Mouse (Mus musculus) gastrocnemius, postnatal 36 days (tissue): ENCODE data around the gene Ip6k1. TPM values are rescaled to one million over a fixed set of nuclear protein-coding genes. Genes with fewer than 3 reads are reported as not detected.

Source experiments
- DNase-seq, 2 experiments: peaks; one replicate each; pipeline ENCODE4 v3.0.0; 2022
- intact Hi-C: fragments of 180-260 bp; cut with DNase I; formaldehyde crosslinking; loops from one replicate; pipeline ENCODE4 v1.15.1; 2025
- total RNA-seq, 2 experiments: library from RNA; stranded (reverse); gene quantifications; 2 replicates each; pipeline ENCODE4 v1.2.3; 2021

Ip6k1 gene
- total RNA-seq, 2 experiments from 2014 or later = 19.1 to 20.3 TPM

DNA sequence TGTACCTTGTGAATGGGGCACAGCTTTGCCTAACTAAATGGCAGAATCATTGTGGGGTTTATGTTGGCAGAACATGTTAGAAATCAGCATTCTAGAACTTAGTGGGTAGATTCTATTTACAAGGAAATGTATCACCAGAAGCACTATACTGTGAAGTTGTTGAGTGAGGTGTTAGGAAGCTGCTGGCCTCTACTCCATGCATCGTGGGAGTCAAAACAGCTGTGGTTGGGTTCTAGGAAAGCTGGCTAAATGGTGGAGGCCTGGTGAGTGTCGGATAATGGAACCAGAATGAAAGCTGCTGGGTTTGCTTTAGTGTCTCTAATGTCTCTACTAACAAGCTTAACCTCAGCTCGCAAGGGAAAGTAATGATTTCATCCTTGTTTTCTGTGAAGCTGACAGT, 14.8 kb downstream of the Ip6k1 start:
- intact Hi-C loops = no loop called here
- no peak for DNase-seq

DNA sequence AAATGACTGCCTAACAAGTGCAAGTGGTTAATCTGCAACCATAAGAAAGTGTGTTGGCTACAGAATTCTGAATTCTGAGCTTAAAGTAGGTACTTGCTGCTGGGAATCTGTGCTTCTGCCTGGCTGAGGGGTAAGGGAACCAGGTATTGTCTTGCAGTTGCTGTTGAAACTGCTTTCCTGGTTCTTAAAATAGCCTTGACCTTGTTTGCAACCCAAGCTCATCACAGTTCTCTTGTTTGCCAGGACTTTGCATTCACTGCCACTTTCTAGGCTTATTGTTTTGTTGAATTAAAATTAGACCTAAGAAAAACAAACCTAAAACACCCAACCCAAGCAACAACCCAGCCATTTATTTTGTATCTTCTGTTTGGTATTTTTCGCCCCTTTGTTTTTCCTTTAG, 18.4 kb downstream of the Ip6k1 start:
- no peak for DNase-seq
- intact Hi-C loops = no loop called here

DNA sequence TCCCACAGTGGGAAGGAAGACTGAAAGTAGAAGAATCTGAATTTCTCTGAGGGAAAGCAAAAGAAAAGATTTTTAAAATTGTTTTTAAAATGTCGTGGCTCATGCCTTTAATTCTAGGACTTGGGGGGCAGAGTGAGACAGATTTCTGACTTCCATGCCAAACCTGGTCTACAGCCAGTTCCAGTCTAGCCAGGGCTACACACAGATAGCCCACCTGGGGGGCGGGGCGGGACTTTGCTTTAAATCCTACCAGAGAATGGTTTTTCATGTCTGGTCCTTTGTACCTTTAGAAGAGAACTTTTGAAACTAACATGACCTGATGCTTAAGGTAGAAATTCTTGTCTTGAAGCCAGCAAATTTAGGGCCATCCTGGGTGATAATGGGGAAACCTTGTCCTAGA, 20.9 kb downstream of the Ip6k1 start:
- intact Hi-C loops = no loop called here
- no peak for DNase-seq

DNA sequence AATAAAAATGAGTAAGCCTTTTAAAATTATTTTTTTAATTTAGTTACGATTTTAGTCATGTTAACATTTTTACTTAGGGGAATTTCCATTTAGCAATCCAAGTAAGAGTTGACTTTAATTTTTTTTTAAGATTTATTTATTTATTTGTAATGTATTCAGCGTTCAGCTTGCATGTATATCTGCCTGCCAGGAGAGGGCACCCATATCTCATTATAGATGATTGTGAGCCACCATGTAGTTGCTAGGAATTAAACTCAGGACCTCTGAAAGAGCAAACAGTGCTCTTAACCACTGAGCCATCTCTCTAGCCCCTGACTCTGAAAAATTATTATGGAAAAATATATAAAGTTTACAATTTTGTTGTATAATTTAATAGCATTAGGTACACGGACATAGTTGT, 24.3 kb downstream of the Ip6k1 start:
- no peak for DNase-seq
- intact Hi-C loops = no loop called here

DNA sequence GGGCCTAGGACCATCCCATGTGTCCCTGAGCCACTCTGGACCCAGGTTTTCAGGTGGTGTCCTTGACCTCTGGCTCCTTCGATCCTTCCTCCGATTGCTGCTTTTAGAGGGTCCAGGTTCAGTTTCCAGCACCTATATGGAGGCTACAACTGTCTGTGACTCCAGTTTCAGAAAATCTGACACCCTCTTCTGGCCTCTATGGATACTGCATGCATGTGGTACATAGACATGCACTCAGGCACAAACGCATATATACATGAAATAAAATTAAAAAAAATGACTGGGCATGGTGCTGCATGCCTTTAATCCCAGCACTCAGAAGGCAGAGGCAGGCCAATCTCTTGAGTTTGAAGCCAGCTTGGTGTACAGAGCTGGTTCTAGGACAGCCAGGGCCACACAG, 25.6 kb downstream of the Ip6k1 start:
- no peak for DNase-seq
- intact Hi-C loops = no loop called here

DNA sequence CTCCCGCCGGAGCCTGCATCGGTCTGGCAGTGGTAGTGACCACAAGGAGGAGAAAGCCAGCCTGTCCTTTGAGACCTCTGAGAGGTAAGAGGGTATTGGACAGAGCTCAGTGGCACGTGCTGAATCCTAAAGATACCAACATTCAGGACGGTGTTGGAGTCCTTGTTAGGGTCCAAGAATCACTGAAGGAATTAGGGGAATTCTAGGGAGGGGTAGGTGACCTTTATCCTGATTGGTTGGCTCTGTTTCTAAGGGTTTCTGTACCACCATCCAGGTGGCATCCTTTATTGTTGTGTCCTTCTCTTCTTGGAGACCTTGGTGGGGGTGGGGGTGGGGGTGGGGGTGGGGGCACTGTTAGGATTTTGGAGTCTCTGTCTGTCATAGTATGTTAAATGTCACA, 29.8 kb downstream of the Ip6k1 start:
- intact Hi-C loops = no loop called here
- no peak for DNase-seq

DNA sequence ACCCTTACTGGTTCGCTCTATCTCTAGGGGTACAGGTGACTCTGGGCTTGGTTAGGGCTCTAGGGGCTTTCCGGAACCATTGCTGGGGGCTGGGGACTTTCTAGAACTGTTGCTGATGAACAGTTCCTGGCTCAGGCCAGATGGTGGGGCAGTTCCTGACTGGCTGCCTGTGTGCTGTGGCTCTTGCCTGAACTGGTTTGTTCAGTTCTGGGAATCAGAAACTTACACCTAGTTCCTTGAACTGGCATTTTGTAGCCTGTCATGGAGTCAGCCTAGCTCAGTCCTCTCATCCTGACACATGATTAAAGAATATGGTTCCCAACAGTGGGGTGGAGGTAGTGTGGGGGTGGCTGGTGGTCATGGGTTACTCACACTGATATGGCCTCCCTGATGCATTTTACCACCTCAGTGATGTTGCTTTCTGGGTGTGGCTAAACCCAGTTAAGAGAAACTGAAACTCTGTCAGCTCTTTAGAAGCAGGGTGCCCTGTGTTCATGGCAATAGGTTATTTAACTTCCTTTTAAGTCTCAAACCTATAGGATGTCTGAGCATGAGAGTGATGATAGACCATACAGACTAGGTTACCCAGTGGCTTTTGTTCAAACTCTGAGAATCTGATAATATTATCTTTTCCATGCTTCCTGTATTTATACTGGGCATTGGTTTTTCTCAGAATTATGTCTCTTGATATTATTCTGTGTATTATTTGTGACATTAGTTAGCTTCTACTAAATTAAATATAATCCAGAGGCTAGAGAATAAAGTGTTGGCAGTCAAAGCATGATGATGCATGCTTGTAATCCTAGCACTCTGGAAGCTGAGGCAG, 33.2 kb downstream of the Ip6k1 start:
- DNase-seq = no peak
- intact Hi-C loops = no loop called here

DNA sequence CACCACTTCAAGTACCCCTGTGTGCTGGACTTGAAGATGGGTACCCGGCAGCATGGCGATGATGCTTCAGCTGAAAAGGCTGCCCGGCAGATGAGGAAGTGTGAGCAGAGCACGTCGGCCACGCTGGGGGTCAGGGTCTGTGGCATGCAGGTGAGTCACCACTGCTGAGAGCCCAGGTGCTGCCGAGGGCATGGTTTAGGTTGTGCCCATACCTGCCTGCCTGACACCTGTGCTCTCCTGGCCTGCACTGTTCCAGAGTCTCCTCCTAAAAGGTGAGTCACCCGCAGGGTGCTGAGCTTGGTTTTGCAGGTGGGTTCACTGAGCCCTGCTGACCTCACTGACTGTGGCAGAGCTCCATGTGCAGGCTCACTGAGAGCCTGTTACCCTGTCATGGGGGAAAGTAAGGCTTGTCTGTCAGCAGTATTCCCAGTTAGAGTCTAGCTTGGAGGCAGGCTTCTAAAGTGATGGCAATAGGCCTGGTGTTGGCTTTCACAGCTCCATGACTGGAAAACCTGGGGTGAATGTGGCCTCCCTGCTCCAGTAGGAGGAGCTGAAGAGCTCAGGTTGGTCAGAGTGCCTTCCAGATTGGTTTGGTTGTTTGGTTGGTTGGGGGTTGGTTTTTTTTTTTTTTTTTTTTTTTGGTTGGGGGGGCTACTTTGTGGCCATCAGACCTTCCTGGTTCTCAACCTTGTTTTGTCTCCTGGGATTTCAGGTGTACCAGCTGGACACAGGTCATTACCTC, 42.6 kb downstream of the Ip6k1 start:
- intact Hi-C loops = loop anchor here (5.0 kb wide), 1 partner anchor 43 kb away; the partner anchor contains the start of gene Ip6k1
- DNase-seq = no peak

DNA sequence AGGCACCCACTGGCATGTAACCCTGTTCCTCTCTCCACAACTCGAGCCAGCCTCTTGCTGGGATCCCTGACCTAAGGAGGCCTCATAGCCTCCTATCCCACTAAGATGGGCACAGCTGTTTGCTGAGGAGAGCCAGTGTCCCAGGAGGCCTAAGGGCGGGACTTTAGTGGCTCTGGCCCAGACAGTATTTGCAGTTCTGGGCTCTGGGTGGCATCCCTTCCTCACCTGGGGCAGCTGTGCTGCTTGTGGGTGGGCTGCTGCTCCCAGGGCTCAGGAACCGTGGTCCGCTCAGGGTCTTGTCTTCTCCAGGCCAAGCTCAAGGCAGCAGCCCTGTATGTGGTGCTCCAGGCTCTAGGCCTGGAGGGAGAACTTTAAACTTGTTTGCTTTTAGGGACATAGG, 44.3 kb downstream of the Ip6k1 start:
- DNase-seq = no peak
- intact Hi-C loops = loop anchor here (5.0 kb wide), 1 partner anchor 44 kb away; the partner anchor contains the start of gene Ip6k1

DNA sequence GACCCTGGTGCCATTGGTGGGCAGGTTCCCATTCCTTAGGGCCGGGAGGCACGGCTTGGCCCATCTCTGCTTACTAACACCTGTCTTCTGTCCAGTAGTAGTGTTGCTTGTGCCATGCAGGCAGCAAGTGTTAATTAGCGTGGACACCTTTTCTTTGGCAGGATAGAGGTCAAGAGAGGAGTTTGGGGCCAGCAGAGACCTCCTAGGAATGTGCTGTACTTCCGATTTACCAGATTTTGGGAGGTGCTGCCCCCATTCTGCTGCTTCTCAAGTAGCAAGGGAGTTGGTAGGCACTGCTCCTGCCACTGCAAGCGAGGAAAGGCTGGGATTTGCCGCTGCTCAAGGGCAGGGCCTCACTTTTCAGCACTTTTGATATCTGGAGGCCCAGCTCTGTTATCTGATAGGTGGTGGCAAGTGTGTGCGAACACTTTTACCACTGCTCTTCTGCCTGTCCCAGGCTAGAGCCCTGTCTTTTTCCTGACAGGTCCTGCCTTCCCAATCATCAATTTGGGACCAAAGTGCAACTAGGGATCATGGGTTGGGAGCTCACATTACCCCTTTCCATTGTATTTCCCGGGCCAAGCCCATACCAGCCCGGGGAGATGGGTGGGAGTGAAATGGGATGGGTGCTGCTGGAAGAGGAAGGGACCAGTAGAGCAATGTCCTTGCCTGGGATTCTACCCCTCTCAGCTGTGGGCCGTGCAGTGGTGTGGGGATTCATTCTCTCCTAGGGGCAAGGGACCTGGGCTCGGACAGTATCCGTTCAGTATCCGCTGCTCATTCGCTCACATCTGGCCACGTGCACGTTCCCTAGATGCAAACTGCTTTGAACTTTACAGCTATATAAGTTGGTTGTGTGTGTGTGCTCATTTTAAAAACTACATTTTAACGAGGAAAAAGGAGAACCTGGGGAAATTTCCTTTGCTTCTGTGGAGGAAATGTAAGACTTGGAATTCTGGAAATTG, 45.6 kb downstream of the Ip6k1 start:
- intact Hi-C loops = loop anchor here (5.0 kb wide), 1 partner anchor 46 kb away; the partner anchor contains the start of gene Ip6k1
- DNase-seq = peak in 1 of 2 experiments; percentile 15

DNA sequence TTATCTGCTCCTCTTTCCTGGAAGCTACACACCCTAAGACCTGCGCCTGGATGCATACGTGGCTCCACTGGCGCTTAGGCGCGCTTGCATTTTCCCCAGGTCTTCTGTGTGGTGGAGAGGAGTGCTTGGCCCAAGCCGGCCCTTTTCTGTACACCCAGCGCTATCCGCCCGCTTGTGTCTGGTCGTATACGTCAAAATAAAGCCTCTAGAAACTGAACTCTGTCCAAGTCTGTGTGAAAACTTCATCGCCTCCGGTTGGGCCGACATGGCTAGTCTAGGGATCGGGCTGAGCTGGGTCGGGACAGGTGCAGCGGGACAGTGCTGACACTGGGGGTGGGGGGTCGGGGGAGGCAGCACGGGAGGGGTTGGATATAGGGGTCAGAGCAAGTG, 46.3 kb downstream of the Ip6k1 start:
- peak in 1 of 2 experiments; percentile 40 for DNase-seq
- intact Hi-C loops = loop anchor here (5.0 kb wide), 1 partner anchor 46 kb away; the partner anchor contains the start of gene Ip6k1

DNA sequence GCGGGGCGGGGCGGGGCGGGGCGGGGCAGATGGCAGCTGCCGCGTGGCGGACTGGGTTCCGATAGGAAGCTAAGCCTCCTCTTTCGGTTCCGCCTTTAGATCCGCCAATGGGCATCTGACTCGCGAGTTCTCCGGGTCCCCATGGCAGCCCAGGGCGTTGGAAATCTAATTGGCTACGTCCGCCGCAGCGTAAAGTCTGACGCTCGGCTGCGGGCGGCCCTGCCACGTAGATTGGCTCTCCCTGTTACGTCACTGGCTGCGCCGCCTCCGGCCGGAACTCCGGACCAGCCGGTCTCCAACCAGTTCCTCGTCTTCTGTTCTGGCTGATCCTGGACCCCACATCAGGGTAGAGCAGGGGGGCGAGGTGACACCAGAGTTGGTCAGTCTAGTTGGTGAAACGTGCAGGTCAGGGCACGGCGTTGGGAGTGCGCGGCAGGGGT, 46.7 kb downstream of the Ip6k1 start, which contains the start of gene Gmppb:
Gmppb (plus strand) TSS at position 227 of the 440 bp plus-strand sequence.
- DNase-seq = peak; percentile 90 to 92
- intact Hi-C loops = loop anchor here (5.0 kb wide), 1 partner anchor 47 kb away; the partner anchor contains the start of gene Ip6k1

DNA sequence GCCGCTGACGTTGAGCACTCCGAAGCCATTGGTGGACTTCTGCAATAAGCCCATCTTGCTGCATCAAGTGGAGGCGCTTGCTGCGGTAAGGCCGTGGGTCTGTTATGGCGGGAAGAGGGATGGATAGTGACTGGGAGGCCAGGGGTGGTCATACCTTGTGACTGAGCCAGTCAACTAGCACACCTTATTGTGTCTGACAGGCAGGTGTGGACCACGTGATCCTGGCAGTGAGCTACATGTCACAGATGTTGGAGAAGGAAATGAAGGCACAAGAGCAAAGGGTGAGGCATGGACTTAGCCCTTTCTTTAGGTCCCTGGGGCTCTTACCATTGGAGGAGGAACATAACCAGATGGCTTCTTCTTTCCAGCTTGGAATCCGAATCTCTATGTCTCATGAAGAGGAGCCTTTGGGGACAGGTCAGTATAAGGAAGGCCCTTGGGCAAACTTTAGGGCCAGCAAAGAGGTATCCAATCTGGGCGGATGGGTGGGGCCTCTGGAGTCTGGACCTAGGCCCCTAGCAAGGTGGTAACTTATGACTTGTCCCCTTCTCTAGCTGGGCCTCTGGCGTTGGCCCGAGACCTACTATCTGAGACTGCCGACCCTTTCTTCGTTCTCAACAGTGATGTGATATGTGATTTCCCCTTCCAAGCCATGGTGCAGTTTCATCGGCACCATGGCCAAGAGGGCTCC, 47.4 kb downstream of the Ip6k1 start:
- DNase-seq = peak in 1 of 2 experiments; percentile 14
- intact Hi-C loops = loop anchor here (5.0 kb wide), 2 partner anchors 47 to 147 kb away; partner anchors contain the start of gene Ip6k1

DNA sequence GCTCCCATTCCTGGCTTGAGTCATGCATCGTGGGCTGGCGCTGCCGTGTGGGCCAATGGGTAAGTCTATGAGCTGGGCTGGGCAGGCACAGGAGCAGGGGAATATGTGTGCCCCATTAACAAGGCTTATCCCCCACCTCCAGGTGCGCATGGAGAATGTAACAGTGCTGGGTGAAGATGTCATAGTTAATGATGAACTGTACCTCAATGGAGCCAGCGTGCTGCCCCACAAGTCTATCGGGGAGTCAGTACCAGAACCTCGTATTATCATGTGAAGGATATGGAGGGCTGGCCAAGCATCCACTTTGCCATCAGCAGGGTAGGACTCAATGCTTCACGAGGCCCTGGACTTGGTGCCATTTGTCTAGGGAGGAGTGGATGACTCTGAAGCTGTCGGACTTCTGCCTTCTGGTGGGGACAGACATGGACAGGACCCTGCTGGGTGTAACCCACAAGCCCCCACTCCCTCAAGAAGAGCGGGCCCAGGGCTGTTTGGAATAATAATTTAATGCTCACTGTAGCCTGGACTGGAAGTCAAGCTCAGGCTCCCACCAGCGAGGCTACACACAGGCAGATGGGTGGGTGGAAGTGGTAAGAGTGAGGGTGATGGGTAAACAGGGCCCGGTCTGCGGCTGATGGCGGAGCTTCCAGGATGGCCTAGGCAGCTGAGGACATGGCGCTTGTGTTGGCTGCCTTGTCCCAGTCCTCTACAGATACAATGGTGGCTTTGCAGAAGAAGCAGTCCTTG, 49.1 kb downstream of the Ip6k1 start:
- intact Hi-C loops = loop anchor here (5.0 kb wide), 1 partner anchor 149 kb away; no protein-coding TSS in a partner anchor

DNA sequence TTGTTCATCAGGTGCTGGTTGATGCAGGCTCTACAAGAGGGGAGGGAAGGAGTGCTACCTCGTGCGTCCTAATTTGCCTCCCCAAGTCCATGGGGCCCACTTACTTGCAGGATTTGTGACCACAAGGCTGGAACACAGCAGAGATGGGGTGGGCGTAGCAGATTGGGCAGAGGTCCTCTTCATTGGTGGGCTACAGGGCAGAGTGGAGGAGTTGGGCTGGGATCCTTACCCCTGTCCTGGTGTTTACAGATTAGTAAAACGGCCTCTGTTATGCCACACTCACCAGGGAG, 49.6 kb downstream of the Ip6k1 start:
- intact Hi-C loops = loop anchor here (5.0 kb wide), 1 partner anchor 150 kb away; no protein-coding TSS in a partner anchor
- DNase-seq = no peak

More for the DNA sequence above, 49.1 kb downstream of the Ip6k1 start:
- DNase-seq = no peak

DNA sequence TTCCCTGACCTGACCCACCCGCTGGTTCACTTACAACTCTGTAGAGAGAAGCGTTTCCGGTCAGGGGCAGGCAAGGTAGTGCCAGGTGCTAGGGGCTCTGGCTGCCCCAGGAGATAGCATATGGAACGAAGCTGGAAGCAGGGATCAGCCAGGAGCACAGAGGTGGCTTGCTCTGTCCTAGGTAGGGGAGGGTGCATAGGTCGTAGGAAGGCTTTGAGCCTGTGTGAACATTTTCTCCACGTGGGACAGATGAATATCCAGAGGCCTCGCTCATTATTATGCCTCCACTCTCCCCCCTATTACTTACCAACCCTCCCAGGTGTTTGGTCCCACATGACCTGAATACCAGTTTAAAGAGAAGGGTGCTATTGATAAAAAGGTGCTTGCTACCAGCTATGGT, 50.1 kb downstream of the Ip6k1 start:
- intact Hi-C loops = loop anchor here (5.0 kb wide), 1 partner anchor 150 kb away; no protein-coding TSS in a partner anchor
- no peak for DNase-seq

DNA sequence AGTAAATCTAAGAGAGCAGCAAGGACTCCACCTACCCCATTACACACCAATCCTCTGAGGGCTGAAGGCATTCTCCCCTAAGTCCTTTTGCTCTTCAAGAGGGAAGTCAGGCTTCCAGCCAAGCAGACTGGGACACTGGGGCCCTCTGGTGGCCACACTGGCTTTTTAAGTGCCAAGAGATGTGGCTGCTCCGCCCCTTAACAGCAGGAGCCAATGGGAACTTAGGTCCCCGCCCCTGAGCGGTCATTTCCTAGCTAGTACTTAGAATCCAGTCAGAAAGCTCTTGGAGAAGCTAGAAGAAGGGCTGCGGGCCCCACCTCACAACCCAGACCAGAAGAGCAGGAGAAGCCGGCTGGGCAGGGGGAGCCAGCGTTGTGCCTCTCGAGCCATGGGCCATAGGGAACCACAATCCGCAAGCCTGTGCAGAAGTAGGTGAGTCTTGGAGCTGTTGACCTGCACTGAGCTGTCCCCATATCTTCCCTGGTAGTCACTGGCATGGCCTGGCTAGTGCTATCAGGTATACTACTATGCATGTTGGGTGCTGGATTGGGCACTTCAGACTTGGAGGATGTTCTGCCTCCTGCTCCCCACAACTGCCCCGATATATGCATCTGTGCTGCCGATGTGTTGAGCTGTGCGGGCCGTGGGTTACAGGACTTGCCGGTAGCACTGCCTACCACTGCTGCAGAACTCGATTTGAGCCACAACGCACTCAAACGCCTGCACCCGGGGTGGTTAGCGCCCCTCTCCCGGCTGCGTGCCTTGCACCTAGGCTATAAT, 50.8 kb downstream of the Ip6k1 start, which contains the start of gene Amigo3:
Amigo3 (plus strand) TSS at position 275 of the 780 bp plus-strand sequence.
- peak; percentile 97 to 98 for DNase-seq
- intact Hi-C loops = loop anchor here (5.0 kb wide), 1 partner anchor 151 kb away; no protein-coding TSS in a partner anchor
